Mouse (Mus musculus) Muller cell, postnatal 12 days (primary cell): ENCODE data around the gene Paqr9.

Experiments
- DNase-seq: peaks from one replicate; pipeline ENCODE4 v3.0.0-alpha.2; 2015; ENCODE audit errors: inconsistent ontology term

The Paqr9 gene

DNA sequence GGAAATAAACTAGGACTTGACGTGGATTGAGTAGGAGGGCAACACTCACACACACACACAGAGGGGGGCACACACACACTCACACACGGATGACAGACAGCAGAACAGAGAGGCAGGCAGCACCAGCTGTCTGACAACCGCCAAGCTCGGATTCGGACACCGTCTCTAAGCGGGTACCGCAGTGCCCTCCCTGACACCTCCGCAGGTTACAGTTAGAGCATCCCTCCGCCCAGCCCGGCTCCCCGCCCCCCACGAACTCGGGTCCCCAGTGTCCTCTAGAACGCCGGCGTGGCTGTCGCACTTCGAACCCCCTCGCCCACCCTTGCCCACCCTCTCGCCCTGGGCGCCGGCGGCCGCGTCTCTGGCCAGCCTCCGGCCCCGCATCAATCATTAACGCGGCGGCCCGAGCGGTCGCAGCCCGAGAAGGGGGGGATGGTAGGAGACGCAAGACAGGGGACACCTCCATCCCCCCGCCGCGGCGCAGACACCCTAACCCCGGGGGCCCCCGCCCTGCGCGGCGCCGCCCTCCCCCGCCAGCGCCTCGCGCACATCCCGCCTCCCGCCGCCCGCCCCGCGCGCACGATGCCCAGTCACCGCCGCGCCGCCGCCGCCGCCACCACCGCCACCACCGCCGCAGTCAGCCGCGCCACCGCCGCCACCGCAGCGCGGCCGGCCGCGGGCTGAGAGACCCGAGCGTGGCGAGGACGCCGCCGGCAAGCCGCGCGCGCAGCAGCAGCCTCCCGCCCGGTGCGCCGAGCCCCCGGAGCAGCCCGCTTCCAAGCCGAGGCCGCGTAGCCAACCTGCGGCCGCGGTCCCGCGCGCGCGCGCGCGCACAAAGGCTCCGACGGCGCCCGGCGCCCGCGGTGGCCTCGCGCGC lies at the start of gene Paqr9:
Gene Paqr9 (plus strand): TSS at position 599 of the 877 bp plus-strand sequence.
- peak; percentile 36 for DNase-seq

DNA sequence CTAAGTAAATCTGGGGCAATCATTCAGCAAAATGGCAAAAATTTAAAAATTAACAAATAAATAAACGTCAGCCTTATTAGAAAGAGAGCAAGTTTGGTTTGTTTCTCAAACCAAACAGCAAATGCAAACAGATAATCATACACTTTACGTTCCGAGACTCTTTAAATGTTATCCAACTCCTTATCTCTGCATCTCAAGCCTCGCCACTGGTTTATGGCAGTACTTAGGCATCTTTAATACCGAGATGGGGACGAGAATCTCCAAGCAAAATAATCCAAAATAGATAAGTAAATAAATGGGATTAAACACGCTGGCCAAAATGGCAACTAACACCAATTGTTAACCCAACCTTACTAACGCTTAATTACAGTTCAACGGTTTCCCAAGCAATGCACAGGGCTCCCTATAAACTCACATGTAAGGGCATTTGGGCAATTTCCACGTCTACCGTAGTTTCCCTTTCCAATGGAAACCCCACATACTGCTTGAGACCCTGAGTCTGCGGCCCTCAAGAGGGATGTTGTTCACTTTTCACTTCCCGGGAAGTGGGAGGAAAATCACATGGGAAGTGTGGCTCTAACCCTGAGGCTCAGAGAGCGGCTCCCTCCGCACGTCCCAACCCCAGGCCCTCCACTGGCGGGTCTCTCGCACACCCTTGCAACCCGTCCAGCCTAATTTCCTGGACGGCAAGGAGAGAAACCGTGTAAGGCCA lies 48.6 kb upstream of the Paqr9 start:
- DNase-seq = peak; percentile 25

DNA sequence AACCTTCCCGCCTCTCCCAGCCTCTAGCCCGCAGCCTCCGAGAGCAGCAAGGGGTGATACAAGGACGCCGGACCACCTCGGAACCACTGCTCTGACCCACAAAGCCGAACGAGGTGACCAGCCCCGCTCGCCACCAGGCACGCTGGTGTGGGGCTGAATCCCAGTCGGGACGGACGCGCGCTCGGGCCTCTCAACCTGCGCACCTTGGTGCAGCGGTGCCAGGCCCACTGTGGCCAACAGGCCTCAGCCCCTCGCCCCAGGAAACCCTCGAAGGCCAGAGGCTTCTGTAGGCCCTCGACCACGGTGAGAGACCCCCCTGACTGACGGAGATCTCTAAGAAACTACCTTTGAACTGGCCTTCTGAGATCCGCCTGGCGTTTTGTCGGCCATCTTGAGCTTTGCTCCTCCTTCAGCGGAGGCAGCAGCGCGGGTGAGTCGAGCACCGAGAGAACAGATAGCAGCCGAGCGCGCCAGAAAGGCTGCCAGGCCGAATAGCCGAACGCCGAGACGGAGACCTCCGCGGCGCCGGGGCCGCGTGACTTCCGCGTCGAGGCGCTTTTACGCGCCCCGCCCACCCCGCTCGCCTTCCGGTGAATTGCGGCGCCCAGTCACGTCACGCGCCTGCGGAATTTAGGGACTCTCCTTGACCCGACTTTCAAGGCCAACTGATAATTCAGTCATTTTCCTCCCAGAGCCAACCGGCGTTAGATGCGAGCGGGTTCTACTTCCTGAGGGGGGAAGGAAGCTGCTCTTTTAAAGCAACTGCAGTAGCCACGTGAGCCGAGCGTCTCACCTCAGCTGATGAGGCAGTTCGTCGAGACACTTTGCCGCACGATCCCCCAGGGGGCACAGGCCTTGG lies 47.8 kb upstream of the Paqr9 start, which contains the start of gene U2surp:
Gene U2surp (minus strand): TSS at position 525 of the 859 bp plus-strand sequence.
- peak; percentile 97 for DNase-seq

DNA sequence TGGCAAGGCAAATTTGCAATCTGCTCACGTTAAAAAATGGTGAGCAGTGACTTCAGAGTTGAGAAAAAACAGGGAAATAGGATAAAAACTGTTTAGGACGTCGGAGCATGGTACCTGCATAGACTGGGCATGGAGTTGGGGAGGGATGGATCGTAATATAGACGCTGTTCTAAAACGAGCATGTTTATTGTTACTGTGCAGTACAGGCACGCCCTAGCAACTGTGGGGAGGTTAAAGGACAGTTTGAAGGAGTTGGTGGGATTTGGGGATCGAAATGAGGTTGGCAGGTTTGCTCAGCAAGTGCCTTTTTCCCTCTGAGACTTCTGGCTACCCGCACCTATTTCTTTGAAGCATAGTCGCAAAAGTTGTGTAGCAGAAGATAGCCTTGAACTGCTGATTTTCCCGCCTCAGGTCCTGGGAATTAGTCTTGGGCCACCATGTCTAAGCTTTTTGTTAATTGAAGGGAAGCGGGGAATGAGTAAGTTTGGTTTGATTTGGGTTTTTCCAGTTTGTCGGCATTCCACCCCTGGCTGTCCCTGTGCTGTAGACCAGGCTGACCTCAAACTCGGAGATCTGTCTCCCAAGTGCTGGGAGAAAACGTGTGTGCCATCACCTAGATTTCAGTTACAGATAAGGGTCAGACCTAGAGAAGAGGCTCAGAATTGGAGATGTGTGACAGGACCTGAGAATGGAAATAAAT lies 47.0 kb upstream of the Paqr9 start:
- DNase-seq = no peak

DNA sequence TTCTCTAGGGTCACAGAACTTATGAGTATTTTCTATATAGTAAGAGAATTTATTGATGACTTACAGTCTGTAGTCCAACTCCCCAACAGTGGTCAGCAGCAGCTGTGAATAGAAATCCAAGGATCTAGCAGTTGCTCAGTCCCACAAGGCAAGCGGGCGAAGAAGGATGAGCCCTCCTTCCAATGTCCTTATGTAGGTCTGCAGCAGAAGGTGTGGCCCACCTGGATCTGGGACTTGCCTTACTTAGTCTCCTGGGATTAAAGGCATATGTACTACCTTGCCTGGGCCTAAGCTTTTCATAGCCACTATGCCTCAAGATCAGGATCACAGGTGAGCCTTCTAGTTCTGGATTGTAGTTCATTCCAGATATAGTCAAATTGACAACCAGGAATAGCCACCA lies 45.7 kb upstream of the Paqr9 start:
- DNase-seq = no peak

DNA sequence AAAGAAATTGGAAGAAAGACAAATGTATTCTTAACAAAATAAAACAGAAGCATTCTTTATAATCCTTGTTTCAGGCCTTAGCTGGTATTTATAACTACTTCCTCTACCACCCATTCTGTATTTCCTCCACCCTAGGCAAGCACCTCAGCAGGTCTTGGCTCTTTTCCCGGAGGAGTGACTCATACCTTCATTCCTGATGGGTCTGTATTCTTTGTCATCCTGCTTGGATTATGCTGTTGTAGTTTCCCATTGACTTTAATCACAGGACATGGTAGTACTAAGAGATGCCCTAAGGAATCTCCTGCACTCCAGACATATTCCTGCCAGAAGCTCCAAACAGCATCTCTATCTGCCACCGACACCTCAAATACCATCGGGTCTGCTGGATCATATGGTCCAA lies 45.1 kb upstream of the Paqr9 start:
- DNase-seq = peak; percentile 78

DNA sequence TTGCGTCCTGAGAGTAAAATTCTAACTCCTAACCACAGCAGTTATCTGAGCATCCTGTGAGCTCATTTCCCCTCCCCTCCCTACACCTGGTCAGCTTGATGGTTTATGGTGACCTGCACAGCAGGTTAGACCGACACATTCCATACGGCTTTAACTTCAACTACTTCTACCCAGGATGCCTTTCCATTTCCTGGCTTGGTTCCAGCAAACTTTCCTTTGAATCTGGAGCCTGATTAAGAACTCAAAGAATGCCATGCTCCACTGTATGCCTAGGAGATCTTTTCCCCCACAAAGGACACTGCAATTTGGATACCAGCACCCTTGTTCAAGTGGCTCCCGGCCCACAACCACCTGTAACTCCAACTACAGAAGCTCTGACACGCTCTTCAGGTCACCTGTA lies 38.9 kb upstream of the Paqr9 start:
- DNase-seq = no peak

DNA sequence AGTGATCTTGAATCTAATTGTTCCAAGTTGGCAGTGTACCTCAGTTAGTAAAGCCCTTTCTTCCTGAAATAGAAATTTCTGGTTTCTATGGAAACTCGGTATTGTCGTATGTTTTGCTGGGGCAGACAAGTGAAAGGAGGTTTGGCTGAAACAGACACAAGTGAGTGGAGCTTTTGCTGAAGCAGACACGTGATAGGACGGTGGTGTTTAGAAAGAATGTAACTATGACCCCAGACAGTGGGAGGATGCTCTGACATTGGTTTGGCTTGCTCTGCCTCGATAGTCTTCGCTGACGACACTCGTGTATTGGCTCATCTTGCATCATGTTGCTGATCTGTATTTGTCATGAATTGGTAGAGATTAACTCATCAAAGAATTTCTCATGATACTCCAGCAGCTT lies 38.4 kb upstream of the Paqr9 start:
- DNase-seq = no peak

DNA sequence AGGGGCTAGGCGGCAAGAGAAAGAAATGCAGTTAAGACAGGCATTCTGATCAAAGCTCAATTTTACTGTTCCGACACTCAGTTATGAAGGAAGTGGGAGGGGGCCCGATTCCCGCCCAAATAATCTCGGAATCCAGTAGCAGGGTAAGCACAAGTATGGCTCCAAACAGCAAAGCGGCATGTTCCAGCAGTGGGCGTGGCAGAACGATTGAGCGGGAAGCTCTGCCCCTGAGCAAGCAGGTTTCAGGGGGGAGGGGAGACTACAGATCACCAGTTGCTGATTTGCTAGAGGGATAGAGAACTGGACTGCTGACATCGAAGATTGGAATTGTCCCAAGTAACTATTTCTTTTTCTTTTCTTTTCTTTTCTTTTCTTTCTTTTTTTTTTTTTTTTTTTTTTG lies 37.9 kb upstream of the Paqr9 start:
- DNase-seq = no peak

DNA sequence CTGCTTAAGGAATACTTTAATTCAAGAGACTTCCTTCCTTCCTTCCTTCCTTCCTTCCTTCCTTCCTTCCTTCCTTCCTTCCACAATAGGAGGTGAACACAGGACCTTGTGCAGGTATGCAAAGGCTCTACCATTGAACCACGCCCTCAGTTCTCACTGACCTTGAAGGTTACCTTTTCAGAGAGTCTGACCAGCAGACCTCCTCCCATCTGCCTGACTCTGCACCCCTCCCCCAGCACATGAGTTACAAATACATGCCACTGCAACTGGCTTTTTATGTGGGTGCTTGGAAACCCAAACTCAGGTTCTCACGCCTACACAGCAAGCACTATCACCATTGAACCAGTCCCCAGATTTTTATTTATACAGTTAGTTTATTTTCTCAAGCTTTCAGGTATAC lies 36.9 kb upstream of the Paqr9 start:
- DNase-seq = no peak

DNA sequence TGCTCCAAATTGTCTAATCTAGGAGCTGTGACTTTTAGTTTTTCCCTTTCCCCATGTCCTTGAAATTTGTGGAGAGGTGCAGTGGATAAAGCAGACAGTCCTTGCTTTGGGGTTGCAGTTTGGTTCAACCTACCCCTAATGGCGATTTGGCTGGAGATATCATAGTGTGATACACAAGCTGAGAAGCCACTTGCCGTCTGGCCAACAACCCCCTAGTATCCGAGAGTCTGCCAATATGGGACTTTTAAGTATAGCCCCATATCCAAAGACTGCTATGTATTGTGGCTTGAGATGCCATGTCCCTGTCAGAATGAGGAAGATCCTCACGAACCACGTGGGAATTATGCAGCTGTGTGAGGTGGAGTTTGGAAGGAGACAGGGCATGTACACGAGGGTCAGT lies 34.1 kb upstream of the Paqr9 start:
- no peak for DNase-seq

DNA sequence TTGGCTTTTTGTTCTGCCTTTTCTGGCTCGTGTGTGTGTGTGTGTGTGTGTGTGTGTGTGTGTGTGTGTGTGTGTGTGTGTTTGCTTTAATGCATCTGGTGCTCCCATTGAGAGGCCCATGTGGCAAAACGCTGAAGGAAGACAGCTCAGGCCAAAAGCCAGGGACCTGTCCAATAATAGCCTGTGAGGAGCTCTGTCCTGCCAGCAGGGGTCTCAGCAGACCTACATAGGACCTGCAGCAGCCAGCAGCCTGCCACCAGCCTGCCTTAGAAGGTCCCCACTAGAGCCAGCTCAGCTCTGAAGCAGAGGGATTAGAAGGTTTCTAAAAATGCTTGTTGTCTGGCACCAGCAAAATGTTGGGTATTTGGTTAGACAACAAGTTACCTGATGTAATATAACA lies 33.5 kb upstream of the Paqr9 start:
- no peak for DNase-seq

DNA sequence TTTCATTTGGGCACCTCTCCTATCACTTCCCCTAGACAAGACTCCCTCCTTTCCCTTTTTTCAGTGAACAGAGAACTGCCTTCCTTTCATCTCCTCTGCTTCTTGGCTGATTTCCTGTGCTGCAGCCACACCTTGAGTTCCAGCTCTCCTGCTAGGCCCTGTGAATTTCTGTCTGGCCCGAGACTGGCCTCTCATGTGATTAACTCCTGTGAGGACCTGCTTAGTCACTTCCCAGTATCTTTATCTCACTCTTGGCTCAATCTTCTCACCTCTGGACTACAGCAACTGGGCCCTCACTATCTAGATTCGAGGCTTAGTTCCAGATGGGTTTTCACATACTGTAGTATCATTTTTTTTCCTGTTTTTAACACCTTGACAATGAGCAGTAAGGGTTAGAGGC lies 31.8 kb upstream of the Paqr9 start:
- no peak for DNase-seq

DNA sequence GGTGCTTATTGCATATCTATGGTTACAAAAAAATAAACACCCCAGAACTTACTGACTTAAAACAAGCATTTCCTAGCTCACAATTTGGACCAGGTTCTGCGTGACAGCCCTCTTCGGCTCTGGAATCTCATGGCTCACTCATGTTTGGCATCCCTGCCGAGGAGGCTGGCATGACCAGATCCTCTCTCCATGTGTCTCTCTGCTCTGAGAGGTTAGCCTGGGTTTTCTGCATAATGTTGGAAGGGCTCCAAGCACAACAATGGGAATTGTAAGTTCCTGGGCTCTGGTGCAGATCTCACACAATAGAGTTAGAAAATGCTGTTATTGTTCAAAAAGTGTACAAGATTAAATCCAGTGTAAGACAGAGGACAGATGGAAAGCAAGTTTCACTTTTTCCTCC lies 28.3 kb upstream of the Paqr9 start:
- peak; percentile 76 for DNase-seq

DNA sequence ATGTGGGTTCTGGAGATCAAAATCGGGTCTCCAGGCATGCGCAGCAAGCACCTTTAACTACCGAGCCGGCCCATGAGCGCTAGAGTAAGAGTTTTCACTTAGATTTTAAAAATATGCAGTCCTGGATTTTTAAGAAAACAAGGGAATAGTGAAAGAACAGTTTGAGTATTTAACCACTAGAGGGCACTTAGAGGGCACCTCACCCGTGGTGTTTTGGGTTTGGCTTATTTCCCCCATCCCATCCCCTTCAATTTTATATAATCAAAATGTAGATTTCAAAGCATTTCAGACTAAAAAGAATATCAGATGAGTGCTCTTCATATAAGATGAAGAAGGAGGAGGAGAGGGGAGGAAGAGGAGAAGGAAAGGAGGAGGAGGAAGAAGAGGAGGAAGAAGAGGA lies 25.6 kb upstream of the Paqr9 start:
- no peak for DNase-seq

DNA sequence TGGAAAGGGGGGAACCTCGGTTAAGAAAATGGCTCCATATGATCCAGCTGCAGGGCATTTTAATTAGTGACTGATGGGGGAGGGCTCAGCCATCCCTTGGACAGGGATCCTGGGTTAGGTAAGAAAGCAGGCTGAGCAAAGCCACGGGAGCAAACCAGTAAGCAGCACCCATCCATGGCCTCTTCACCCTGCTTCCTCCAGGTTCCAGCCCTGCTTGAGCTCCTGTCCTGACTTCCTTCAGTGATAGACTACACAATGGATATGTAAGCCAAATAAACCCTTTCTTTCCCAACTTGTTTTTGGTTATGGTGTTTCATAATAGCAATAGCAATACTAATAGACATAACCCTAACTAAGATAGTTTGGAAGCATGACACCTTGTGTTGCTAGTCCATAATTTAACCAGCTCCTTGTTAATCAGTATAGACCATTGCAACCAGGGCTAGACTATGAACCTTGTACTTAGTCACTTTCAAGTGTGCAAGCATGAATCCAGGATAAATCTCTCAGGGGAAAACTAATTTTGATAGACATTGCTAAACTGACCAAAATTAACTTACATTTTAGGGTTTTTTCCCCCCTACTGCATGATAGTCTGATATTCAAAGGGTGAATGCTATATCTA lies 20.2 kb upstream of the Paqr9 start:
- no peak for DNase-seq

DNA sequence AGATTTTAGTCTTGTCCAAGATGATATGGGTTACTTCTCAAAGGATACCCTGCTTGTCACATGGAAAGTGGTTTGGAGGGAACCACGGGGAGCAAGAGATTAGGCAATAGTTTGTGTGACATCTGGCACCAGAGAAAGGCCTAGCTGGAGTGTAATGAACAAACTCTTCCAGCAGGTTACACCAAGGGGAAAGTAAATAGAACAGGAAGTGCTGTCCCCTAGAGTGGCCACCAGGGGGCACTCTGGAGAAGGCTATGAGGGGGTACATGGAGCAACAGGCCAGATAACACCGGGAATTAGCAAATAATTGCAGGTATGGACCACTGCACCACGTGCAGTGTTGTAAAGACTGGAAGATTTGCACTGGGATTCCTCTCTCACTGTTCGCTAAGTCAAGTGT lies 19.0 kb upstream of the Paqr9 start:
- no peak for DNase-seq

DNA sequence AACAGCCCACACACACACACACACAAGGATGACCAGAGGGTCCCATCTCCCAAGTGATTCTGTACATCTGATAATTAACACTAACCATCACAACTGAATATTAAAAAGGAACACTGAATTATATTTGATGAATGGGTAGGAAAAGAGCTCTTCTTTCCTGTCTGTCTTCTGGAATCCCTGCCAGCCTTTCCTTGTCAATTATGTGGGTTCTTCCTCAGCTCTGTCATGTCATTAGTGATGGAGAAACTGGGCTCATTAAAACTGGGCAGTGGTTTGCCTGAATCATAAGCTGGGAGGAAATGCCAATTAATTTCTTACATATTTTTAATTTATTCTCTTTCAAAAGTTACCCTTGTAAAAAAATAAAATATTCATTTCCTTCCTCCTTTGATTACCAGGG lies 18.2 kb upstream of the Paqr9 start:
- peak; percentile 78 for DNase-seq

DNA sequence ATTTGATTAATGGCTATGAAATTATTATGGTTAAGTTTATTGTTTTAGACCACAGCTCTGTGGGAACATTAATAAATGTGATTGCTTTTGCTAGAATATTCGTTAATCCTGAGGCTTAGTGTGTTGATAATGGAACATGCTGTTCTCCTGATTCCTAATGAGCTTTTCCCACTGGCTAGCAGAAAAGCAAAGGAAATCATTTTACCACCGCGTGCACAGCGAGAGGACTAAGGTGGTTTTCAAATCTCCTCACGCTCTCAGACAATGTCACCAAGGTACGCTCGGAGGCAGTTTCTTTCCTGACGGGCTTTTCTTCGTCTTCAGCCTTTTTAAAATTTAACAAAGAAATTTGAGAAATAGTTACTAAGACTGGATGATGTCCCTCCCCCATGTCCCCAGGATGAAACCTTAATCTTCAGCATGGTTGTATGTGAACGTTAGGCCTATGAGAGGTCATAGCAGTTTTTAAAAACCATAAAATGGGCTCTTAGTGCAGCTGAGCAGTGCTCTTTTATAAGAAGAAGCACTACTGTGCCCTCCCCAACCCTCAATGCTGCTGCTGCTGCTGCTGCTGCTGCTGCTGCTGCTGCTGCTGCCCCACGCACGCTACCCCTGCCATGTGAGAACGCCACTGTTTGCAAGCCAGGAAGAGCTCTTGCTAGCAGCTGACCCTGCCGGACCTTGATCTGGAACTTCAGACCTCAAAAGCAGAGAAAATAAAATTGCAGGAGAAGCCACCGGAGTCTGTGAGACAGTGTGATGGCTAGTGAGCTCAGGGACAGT lies 17.6 kb upstream of the Paqr9 start:
- no peak for DNase-seq

DNA sequence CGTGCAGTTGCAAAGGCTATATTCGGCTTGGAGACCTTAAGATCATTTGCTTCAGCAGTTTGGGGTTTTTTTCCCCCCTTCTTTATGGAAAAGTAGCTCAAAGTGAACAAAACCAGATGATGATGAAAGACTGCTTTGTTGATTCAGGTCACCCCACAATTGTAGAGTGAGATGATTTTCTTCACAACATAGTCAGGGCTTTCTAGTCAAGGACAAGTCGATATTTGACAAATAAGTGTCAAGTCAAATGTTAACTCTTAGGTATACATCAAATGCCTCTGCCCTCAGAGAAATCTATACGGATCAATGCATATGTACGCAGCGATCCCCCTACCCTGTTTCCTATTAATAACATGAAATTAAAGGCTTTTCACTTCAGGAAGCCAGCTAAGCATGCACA lies 17.0 kb upstream of the Paqr9 start:
- DNase-seq = no peak
